Mouse (Mus musculus) left cerebral cortex, adult 2 months (tissue): Measurements from ENCODE around the gene AC124502.3. TPM values are rescaled to one million over a fixed set of nuclear protein-coding genes. Genes with fewer than 3 reads are reported as not detected.
"Not testable (repeated sequence)": the region's sequence is repeated elsewhere in the genome, so short reads cannot be mapped to it uniquely, and the experiment has no call there.

Source experiments
- DNase-seq, 2 experiments: peaks; one replicate each; pipeline ENCODE4 v3.0.0; 2021 to 2022; ENCODE audit warnings: low spot score in 2 of 2, mixed read lengths in 1 of 2; ENCODE audit errors: extremely low spot score in 1 of 2
- H3K27ac ChIP-seq: fragments of 200-600 bp; 2 replicates; pipeline ENCODE4 v1.8.1; 2022
- H3K4me3 ChIP-seq: fragments of 200-600 bp; 2 replicates; pipeline ENCODE4 v1.8.1; 2022
- CTCF ChIP-seq: fragments of 200-600 bp; IDR thresholded peaks from 2 replicates; pipeline ENCODE4 v1.8.1; 2022; ENCODE audit warnings: antibody characterized with exemption, mild to moderate bottlenecking, moderate library complexity
- intact Hi-C: fragments of 180-260 bp; cut with DNase I; formaldehyde crosslinking; loops from one replicate; pipeline ENCODE4 v1.15.1; 2025
- long read RNA-seq, 2 experiments: library from polyadenylated mRNA; stranded (forward); transcript quantifications; one replicate each; pipeline ENCODE4 v2.0.0; 2021; ENCODE audit warnings: borderline mapping rate in 2 of 2
- total RNA-seq, 2 experiments: library from RNA; stranded (reverse); gene quantifications; 2 replicates each; pipeline ENCODE4 v1.2.3; 2021

The AC124502.3 gene
- 1 to 10 TPM; 4.9 to 5.8 TPM for total RNA-seq
- long read RNA-seq, experiment 1, partial matches to known transcripts = 9 of 15 reads
- long read RNA-seq, experiment 1, other reads (novel, unspliced or antisense) = 6 of 15 reads
- long read RNA-seq, experiment 2, partial matches to known transcripts = 4 of 6 reads
- long read RNA-seq, experiment 2, other reads (novel, unspliced or antisense) = 2 of 6 reads

- intact Hi-C loops = no loop called here
- Histone ChIP-seq H3K27ac (peak within 1 kb of the TSS; percentile 99), H3K4me3 (peak within 1 kb of the TSS; percentile 67)
- peak; percentile 91 for DNase-seq
- peak; percentile 42 for TF ChIP-seq CTCF
Observed at GRCm38 (mm10) chr19:5038709-5039156, at the start of gene AC124502.3, which contains the start of gene B4gat1. Gene AC124502.3, plus strand, starts transcription at chr19:5038891. Gene B4gat1, plus strand, starts transcription at chr19:5038826.

GRCm38 (mm10) chr19:4989013-4989412 is 49.7 kb upstream of the AC124502.3 start:
- peak overlapping the region; percentile 86 for H3K27ac ChIP-seq
- no peak for TF ChIP-seq CTCF
- H3K4me3 ChIP-seq = peak overlapping the region; percentile 76
- peak; percentile 60 to 70 for DNase-seq
- intact Hi-C loops = loop anchor here (1.0 kb wide), 1 partner anchor 12 kb away; no protein-coding TSS in a partner anchor

- TF ChIP-seq CTCF = no peak
Observed at GRCm38 (mm10) chr19:4989434-4990255, 49.0 kb upstream of the AC124502.3 start.

GRCm38 (mm10) chr19:4990256-4990625 is 48.5 kb upstream of the AC124502.3 start, which contains the start of gene Npas4:
Gene Npas4, minus strand, starts transcription at chr19:4990316.
- no peak for DNase-seq
- intact Hi-C loops = no loop called here
- Histone ChIP-seq H3K27ac (peak within 1 kb of the TSS; percentile 86), H3K4me3 (peak within 1 kb of the TSS; percentile 76)
- no peak for TF ChIP-seq CTCF

More at GRCm38 (mm10) chr19:4989434-4990255, 49.0 kb upstream of the AC124502.3 start:
- peak; percentile 83 to 91 for DNase-seq
- intact Hi-C loops = loop anchor here (1.0 kb wide), 1 partner anchor 12 kb away; no protein-coding TSS in a partner anchor
- Histone ChIP-seq H3K4me3 (peak overlapping the region; percentile 76), H3K27ac (peak overlapping the region; percentile 86)

- Histone ChIP-seq H3K4me3 (peak overlapping the region; percentile 24; the same call in 1 of the 2 replicates), H3K27ac (peak overlapping the region; percentile 82)
- intact Hi-C loops = no loop called here
- peak; percentile 55 to 65 for DNase-seq
- TF ChIP-seq CTCF = no peak
Observed at GRCm38 (mm10) chr19:4990716-4991115, 48.0 kb upstream of the AC124502.3 start.

- no peak for DNase-seq
- no peak overlapping the region for H3K4me3 ChIP-seq
- TF ChIP-seq CTCF = no peak
- H3K27ac ChIP-seq = peak overlapping the region; percentile 90
- intact Hi-C loops = no loop called here
Observed at GRCm38 (mm10) chr19:4992371-4992770, 46.3 kb upstream of the AC124502.3 start.

- H3K4me3 ChIP-seq = no peak overlapping the region
- DNase-seq = peak; percentile 87
- intact Hi-C loops = no loop called here
- TF ChIP-seq CTCF = no peak
- H3K27ac ChIP-seq = peak overlapping the region; percentile 90
Observed at GRCm38 (mm10) chr19:4992904-4993303, 45.8 kb upstream of the AC124502.3 start.

GRCm38 (mm10) chr19:4994043-4994442 is 44.6 kb upstream of the AC124502.3 start:
- TF ChIP-seq CTCF = no peak
- Histone ChIP-seq H3K27ac (peak overlapping the region; percentile 92), H3K4me3 (no peak overlapping the region)
- DNase-seq = peak; percentile 80 to 86
- intact Hi-C loops = no loop called here

- TF ChIP-seq CTCF = no peak
Observed at GRCm38 (mm10) chr19:4999445-5000140, 39.1 kb upstream of the AC124502.3 start.

GRCm38 (mm10) chr19:5001666-5002406 is 36.9 kb upstream of the AC124502.3 start:
- DNase-seq = peak; percentile 90 to 94
- H3K27ac ChIP-seq = peak overlapping the region; percentile 90
- intact Hi-C loops = loop anchor here (1.0 kb wide), 3 partner anchors 13 to 40 kb away; partner anchors contain the start of gene Mrpl11

More at GRCm38 (mm10) chr19:4999445-5000140, 39.1 kb upstream of the AC124502.3 start:
- peak in 1 of 2 experiments; percentile 60 for DNase-seq
- Histone ChIP-seq H3K27ac (peak overlapping the region; percentile 63), H3K4me3 (no peak overlapping the region)
- intact Hi-C loops = no loop called here

GRCm38 (mm10) chr19:5003644-5004043 is 35.0 kb upstream of the AC124502.3 start:
- intact Hi-C loops, H3K27ac ChIP-seq, DNase-seq, H3K4me3 ChIP-seq: not testable (repeated sequence)

More at GRCm38 (mm10) chr19:5001666-5002406, 36.9 kb upstream of the AC124502.3 start:
- peak overlapping the region; percentile 26 for H3K4me3 ChIP-seq
- peak; percentile 86 for TF ChIP-seq CTCF
